Mouse (Mus musculus): ENCODE measurements around the gene Pkdrej. TPM values are rescaled to one million over a fixed set of nuclear protein-coding genes. Genes with fewer than 3 reads are reported as not detected.

Gene Pkdrej
- polyA plus RNA-seq, 1 experiment: 0.05 TPM

DNA sequence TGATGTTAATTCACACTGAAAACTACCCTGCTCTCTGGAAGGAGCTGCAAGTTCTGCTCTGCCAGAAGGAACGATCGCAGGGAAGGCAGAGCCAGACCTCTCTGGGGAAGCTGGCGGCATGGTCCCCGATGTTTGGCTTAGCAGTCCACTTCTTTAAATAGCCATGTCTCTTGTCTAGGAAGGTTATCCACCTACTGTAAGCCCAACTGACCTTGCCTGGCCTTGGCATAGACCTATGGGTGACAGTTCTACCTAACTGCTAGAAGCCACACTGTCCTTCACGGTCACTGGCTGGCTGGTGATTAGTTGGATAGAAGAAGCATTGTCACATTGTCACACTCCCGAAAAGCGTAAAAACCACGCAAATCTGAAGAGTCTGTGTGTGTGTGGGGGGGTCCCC lies 22.9 kb downstream of the Pkdrej start:
- H3K27me3 ChIP-seq (ENCODE audit: control insufficient read depth, insufficient read depth, low read length): no peaks in the 10 kb centered on the region
- WGBS: 96% methylated on average over 8 of the region's 8 CpGs
- peaks cover 45% of the 10 kb centered on the region for H3K36me3 ChIP-seq (ENCODE audit: control insufficient read depth, insufficient read depth, low read length)
- no peak overlapping the region for H3K27ac ChIP-seq (ENCODE audit: insufficient read depth, low read depth, low read length)
- TF ChIP-seq CTCF (IDR thresholded peaks at IDR 0.05; ENCODE audit: extremely low read depth, insufficient read length, insufficient replicate concordance, low read depth, low read length): no peak
- no peak for TF ChIP-seq POLR2A (IDR thresholded peaks at IDR 0.05; ENCODE audit: low read depth, low read length)
- H3K4me1 ChIP-seq (ENCODE audit: control insufficient read depth, insufficient read depth, insufficient read length, low read length): no peaks in the 10 kb centered on the region
- no peak overlapping the region for H3K4me3 ChIP-seq (ENCODE audit: low read depth, low read length)

DNA sequence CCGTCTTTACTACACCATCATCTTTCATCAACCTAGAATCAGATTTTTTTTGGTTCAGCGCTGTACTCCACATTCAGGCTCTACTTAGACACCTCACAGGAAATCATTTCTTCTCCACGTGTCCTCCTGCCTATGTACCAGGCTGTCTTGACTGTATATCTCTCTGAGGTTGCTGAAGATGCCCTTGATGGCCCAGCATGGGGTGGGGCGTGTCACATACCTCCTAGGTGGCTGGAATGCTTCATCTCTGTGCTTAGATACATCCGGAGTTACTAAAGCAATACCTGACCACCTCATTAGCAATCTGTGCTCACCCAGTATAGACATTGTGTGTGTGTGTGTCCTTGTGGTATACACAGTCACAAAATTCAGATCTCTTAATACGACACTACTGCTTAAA lies 26.0 kb downstream of the Pkdrej start:
- WGBS: 81% methylated on average over 6 of the region's 6 CpGs
- Histone ChIP-seq H3K4me1 (ENCODE audit: control insufficient read depth, insufficient read depth, insufficient read length, low read length) (peaks cover 3% of the 10 kb centered on the region; the same call in 1 of the 2 replicates), H3K36me3 (ENCODE audit: control insufficient read depth, insufficient read depth, low read length) (peaks cover 47% of the 10 kb centered on the region), H3K27ac (ENCODE audit: insufficient read depth, low read depth, low read length) (no peak overlapping the region), H3K4me3 (ENCODE audit: low read depth, low read length) (no peak overlapping the region), H3K27me3 (ENCODE audit: control insufficient read depth, insufficient read depth, low read length) (no peaks in the 10 kb centered on the region)
- TF ChIP-seq CTCF (IDR thresholded peaks at IDR 0.05; ENCODE audit: extremely low read depth, insufficient read length, insufficient replicate concordance, low read depth, low read length) (no peak), POLR2A (IDR thresholded peaks at IDR 0.05; ENCODE audit: low read depth, low read length) (no peak)

DNA sequence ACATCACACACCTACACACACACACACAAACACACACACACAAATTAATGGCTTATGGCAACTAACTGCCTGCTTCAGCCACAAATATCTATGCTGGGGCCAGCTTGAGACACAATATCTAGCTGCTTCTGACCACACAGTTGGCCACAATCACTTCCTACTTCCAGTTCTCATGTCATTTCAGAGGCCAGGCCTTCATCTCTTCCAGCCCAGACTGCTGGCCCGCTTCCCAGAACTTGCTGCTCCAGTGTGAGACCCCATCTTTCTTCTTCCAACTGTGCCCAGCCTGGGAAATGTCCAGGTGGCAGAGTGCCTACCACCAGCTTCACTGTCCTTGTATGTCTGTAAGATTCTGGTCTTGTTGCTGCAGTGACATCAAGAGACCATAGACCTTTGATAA lies 28.7 kb downstream of the Pkdrej start:
- Histone ChIP-seq H3K4me3 (ENCODE audit: low read depth, low read length) (no peak overlapping the region), H3K36me3 (ENCODE audit: control insufficient read depth, insufficient read depth, low read length) (peaks cover 40% of the 10 kb centered on the region), H3K27ac (ENCODE audit: insufficient read depth, low read depth, low read length) (no peak overlapping the region), H3K27me3 (ENCODE audit: control insufficient read depth, insufficient read depth, low read length) (no peaks in the 10 kb centered on the region), H3K4me1 (ENCODE audit: control insufficient read depth, insufficient read depth, insufficient read length, low read length) (peaks cover 3% of the 10 kb centered on the region; the same call in 1 of the 2 replicates)
- WGBS: 65% methylated on average over 1 of the region's 1 CpGs
- TF ChIP-seq POLR2A (IDR thresholded peaks at IDR 0.05; ENCODE audit: low read depth, low read length): no peak
- no peak for TF ChIP-seq CTCF (IDR thresholded peaks at IDR 0.05; ENCODE audit: extremely low read depth, insufficient read length, insufficient replicate concordance, low read depth, low read length)

DNA sequence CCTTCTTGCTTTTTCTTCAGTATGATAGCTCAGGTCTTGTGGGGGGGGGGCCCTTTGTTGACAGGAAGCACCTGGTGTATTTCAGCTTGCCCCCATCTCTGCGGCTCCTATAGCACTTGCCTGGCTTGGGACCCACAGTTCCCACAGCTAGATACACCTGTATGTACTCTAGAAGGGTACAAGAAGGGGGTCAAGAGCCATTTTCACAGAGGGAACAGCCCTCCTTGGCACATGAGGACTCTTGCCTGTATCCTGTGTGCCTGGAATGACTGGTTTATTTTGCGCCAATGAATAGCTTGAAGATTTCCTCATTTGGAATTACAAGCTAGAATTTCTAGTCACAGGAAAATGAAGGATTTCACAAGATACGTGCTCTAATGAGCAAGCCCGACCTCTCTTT lies 30.1 kb downstream of the Pkdrej start:
- Histone ChIP-seq H3K27ac (ENCODE audit: insufficient read depth, low read depth, low read length) (no peak overlapping the region), H3K4me1 (ENCODE audit: control insufficient read depth, insufficient read depth, insufficient read length, low read length) (peaks cover 3% of the 10 kb centered on the region; the same call in 1 of the 2 replicates), H3K4me3 (ENCODE audit: low read depth, low read length) (no peak overlapping the region), H3K36me3 (ENCODE audit: control insufficient read depth, insufficient read depth, low read length) (peaks cover 40% of the 10 kb centered on the region), H3K27me3 (ENCODE audit: control insufficient read depth, insufficient read depth, low read length) (no peaks in the 10 kb centered on the region)
- TF ChIP-seq CTCF (IDR thresholded peaks at IDR 0.05; ENCODE audit: extremely low read depth, insufficient read length, insufficient replicate concordance, low read depth, low read length) (no peak), POLR2A (IDR thresholded peaks at IDR 0.05; ENCODE audit: low read depth, low read length) (no peak)
- 93% methylated on average over 4 of the region's 4 CpGs for WGBS

DNA sequence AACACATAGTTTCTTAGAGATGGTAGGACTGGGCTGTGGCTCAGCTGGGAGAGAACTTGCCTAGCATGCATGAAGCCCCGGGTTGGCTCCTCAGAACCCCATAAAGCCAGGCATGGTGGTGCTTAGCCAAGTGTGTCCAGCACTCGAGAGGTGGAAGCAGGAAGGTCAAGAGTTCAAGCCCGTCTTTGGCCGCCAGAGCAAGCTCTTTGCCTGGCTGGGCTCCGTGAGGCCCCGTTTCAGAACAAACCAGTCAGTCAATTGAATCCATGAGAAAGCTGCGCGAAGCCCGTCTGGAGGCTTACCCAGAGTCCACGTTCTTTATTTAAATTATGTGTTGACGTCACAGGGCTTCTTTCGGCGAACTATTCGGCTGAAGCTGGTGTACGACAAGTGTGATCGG lies 32.9 kb downstream of the Pkdrej start:
- H3K27ac ChIP-seq (ENCODE audit: insufficient read depth, low read depth, low read length): no peak overlapping the region
- no peak overlapping the region for H3K4me3 ChIP-seq (ENCODE audit: low read depth, low read length)
- H3K27me3 ChIP-seq (ENCODE audit: control insufficient read depth, insufficient read depth, low read length): no peaks in the 10 kb centered on the region
- no peak for TF ChIP-seq POLR2A (IDR thresholded peaks at IDR 0.05; ENCODE audit: low read depth, low read length)
- no peak for TF ChIP-seq CTCF (IDR thresholded peaks at IDR 0.05; ENCODE audit: extremely low read depth, insufficient read length, insufficient replicate concordance, low read depth, low read length)
- 85% methylated on average over 16 of the region's 16 CpGs for WGBS
- H3K4me1 ChIP-seq (ENCODE audit: control insufficient read depth, insufficient read depth, insufficient read length, low read length): peaks cover 3% of the 10 kb centered on the region; the same call in 1 of the 2 replicates
- peaks cover 33% of the 10 kb centered on the region for H3K36me3 ChIP-seq (ENCODE audit: control insufficient read depth, insufficient read depth, low read length)

DNA sequence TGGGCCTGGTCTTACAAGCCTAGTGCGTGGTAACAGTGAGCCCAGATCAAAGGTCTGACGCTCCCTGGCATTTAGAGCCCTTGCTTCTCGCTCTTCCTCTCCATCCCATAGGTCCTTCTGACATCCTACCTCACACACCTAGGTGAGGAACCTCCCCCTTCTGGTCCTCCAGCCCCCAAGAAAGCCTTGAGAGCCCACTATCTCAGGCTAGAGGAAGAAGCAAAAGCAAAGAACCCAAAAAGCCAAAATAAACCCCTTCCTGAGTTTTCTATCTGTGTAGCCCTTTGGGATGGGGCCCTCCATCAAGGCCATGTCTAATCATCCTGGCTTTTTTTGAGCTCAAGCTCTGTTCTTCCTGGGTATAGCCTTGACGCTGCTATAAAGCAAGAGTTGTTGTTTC lies 33.5 kb downstream of the Pkdrej start:
- Histone ChIP-seq H3K4me1 (ENCODE audit: control insufficient read depth, insufficient read depth, insufficient read length, low read length) (peaks cover 3% of the 10 kb centered on the region; the same call in 1 of the 2 replicates), H3K27me3 (ENCODE audit: control insufficient read depth, insufficient read depth, low read length) (no peaks in the 10 kb centered on the region), H3K36me3 (ENCODE audit: control insufficient read depth, insufficient read depth, low read length) (peaks cover 31% of the 10 kb centered on the region), H3K4me3 (ENCODE audit: low read depth, low read length) (no peak overlapping the region), H3K27ac (ENCODE audit: insufficient read depth, low read depth, low read length) (no peak overlapping the region)
- no peak for TF ChIP-seq CTCF (IDR thresholded peaks at IDR 0.05; ENCODE audit: extremely low read depth, insufficient read length, insufficient replicate concordance, low read depth, low read length)
- TF ChIP-seq POLR2A (IDR thresholded peaks at IDR 0.05; ENCODE audit: low read depth, low read length): no peak
- WGBS: 92% methylated on average over 4 of the region's 4 CpGs

DNA sequence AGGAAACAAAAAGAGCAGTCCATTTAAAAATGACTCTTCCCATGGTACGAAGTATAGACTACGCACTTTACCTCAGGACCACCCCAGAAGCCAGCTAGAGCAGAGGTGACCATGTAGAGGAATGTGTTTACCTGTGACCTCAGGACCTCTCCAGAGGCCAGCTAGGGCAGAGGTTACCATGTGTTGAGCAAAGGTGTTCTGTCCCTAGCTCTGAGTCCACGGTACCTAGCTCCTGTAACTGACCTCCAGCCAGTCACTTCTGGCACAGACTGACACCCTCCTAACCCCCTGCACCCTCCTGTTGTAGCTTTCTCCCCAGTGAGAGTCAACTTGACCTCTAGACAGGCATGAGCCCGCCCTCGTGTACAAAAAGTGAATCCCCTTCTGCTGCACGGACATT lies 34.1 kb downstream of the Pkdrej start:
- H3K4me3 ChIP-seq (ENCODE audit: low read depth, low read length): no peak overlapping the region
- TF ChIP-seq POLR2A (IDR thresholded peaks at IDR 0.05; ENCODE audit: low read depth, low read length) (no peak), CTCF (IDR thresholded peaks at IDR 0.05; ENCODE audit: extremely low read depth, insufficient read length, insufficient replicate concordance, low read depth, low read length) (no peak)
- no peaks in the 10 kb centered on the region for H3K27me3 ChIP-seq (ENCODE audit: control insufficient read depth, insufficient read depth, low read length)
- WGBS: 93% methylated on average over 6 of the region's 6 CpGs
- no peak overlapping the region for H3K27ac ChIP-seq (ENCODE audit: insufficient read depth, low read depth, low read length)
- H3K4me1 ChIP-seq (ENCODE audit: control insufficient read depth, insufficient read depth, insufficient read length, low read length): peaks cover 3% of the 10 kb centered on the region; the same call in 1 of the 2 replicates
- H3K36me3 ChIP-seq (ENCODE audit: control insufficient read depth, insufficient read depth, low read length): peaks cover 29% of the 10 kb centered on the region

Data from small intestine, adult 2 months (tissue).